Mouse (Mus musculus) G1E (cell line): ENCODE results near the gene Map7.

Experiments
- CTCF ChIP-seq: IDR thresholded peaks from 2 replicates; pipeline ENCODE4 v1.5.1; 2012; ENCODE audit warnings: low read depth, low read length, inconsistent platforms, mixed read lengths
- POLR2AphosphoS5 ChIP-seq: IDR thresholded peaks from 2 replicates; pipeline ENCODE4 v1.6.1; 2012; ENCODE audit warnings: low read depth, low read length, inconsistent platforms; ENCODE audit not compliant: insufficient replicate concordance
- TAL1 ChIP-seq: conservative IDR thresholded peaks from 2 replicates; pipeline ENCODE4 v1.6.1; 2012; ENCODE audit warnings: low read depth, low read length, inconsistent platforms, mixed read lengths

- TF ChIP-seq CTCF (no peak), POLR2AphosphoS5 (no peak), TAL1 (no peak)
Measured at GRCm38 (mm10) chr10:20158756-20159155, 10.5 kb downstream of the Map7 start.
